Mouse (Mus musculus) forebrain, embryonic 16.5 days (tissue): Measurements from ENCODE around the gene Tppp. TPM values are rescaled to one million over a fixed set of nuclear protein-coding genes. Genes with fewer than 3 reads are reported as not detected.

Source experiments
- ATAC-seq: fragments of 200-750 bp; cut with Nextera tagmentation; 2 replicates; pipeline ENCODE4 v1.8.0; 2017; ENCODE audit warnings: mild to moderate bottlenecking, moderate library complexity
- H3K27ac ChIP-seq: fragments of 300-500 bp; sonication (generic); 2 replicates; pipeline ENCODE4 v1.5.1; 2014; ENCODE audit warnings: low read length, control low read depth
- H3K27me3 ChIP-seq: fragments of 300-500 bp; sonication (generic); replicated peaks from 2 replicates; pipeline ENCODE4 v1.6.1; 2014; ENCODE audit warnings: low read length; ENCODE audit not compliant: control insufficient read depth, insufficient read depth
- H3K36me3 ChIP-seq: fragments of 300-500 bp; sonication (generic); 2 replicates; pipeline ENCODE4 v1.6.1; 2014; ENCODE audit not compliant: control insufficient read depth, insufficient read depth
- H3K4me1 ChIP-seq: fragments of 300-500 bp; sonication (generic); replicated peaks from 2 replicates; pipeline ENCODE4 v1.6.1; 2014; ENCODE audit warnings: low read length; ENCODE audit not compliant: control insufficient read depth, insufficient read depth
- H3K4me2 ChIP-seq: fragments of 300-500 bp; sonication (generic); 2 replicates; pipeline ENCODE4 v1.6.1; 2014; ENCODE audit warnings: mild to moderate bottlenecking, low read length, control low read depth
- H3K4me3 ChIP-seq: fragments of 300-500 bp; sonication (generic); replicated peaks from 2 replicates; pipeline ENCODE4 v1.5.1; 2014; ENCODE audit warnings: mild to moderate bottlenecking, low read length, control low read depth
- H3K9ac ChIP-seq: fragments of 300-500 bp; sonication (generic); replicated peaks from 2 replicates; pipeline ENCODE4 v1.6.1; 2014; ENCODE audit warnings: low read depth, low read length, control low read depth
- H3K9me3 ChIP-seq: fragments of 300-500 bp; sonication (generic); 2 replicates; pipeline ENCODE4 v1.6.1; 2016; ENCODE audit warnings: low read length; ENCODE audit not compliant: control insufficient read depth
- WGBS: fragments of 180-500 bp; shearing (Covaris S2); extraction: QIAGEN DNeasy Blood & Tissue Kit; methylation state at CpG from one replicate; pipeline ENCODE4 v1.1.7; 2014; 5-methylcytosine and 5-hydroxymethylcytosine counted together
- polyA plus RNA-seq: library from polyadenylated mRNA; unstranded; fragments of >200 nt; fragmentation: Nextera tagmentation; extraction: Ambion mirVana; gene quantifications from 2 replicates; pipeline ENCODE4 v1.2.1, GENCODE M21; 2015

Gene Tppp
- polyA plus RNA-seq, 1 experiment from 2014 or later: 10.7 TPM

DNA sequence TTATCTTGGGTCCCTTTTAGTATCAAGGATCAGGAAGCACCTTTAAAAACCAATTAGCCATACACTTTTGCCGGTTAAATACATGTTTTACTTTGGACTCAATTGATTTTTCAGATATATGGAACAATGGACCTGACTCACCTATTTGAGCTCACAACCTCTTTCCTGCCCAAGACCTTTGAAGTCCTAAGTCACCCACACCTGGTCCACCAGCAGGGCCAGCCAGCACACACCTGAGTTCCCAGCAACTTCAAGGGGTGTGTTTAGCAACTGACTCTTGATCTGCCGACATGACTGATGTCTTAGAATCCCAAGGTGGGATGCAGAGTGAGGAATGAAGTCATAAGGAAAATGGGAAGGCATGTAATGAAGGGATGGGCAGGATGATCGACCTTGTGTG is 62.5 kb downstream of the Tppp start:
- no peaks in the 10 kb centered on the region for H3K36me3 ChIP-seq
- H3K9ac ChIP-seq: no peak overlapping the region
- H3K4me2 ChIP-seq: no peak overlapping the region
- H3K4me3 ChIP-seq: no peak overlapping the region
- no peak for ATAC-seq
- H3K4me1 ChIP-seq: no peaks in the 10 kb centered on the region
- H3K27ac ChIP-seq: no peak overlapping the region
- H3K9me3 ChIP-seq: no peaks in the 10 kb centered on the region
- H3K27me3 ChIP-seq: no peaks in the 10 kb centered on the region
- 73% methylated on average over 3 of the region's 3 CpGs for WGBS

DNA sequence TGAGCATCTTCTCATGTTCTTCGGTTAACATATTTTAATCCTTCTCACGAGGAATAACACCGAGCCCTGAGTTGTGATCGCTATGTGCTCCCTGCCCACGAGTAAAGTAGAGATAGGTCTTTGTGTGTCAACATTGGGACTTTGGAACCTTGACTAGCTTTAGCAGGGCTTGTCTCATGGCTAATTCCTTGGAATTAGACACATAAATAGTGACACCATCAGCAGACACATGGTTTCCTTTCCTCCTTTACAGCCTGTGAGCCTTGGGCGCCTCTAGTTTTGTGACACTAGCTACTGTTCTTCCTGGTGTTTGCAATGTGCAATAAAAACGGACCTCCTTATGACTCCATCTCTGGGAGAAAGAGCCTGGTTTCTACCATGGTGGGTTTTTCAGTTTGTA is 64.2 kb downstream of the Tppp start:
- Histone ChIP-seq H3K36me3 (no peaks in the 10 kb centered on the region), H3K27me3 (no peaks in the 10 kb centered on the region; the same call in 1 of the 2 replicates), H3K27ac (no peak overlapping the region), H3K9ac (no peak overlapping the region), H3K9me3 (no peaks in the 10 kb centered on the region), H3K4me2 (no peak overlapping the region), H3K4me3 (no peak overlapping the region), H3K4me1 (no peaks in the 10 kb centered on the region)
- 88% methylated on average over 7 of the region's 7 CpGs for WGBS
- ATAC-seq: no peak

Other genes with a start within 250 kb of the Tppp start
- 11.0 and 12.2 TPM in 2 replicates for gene Nkd2, start 161.8 kb upstream of the Tppp start, polyA plus RNA-seq
- gene Trip13, start 71.6 kb upstream of the Tppp start, polyA plus RNA-seq: 16.5 and 18.9 TPM in 2 replicates
- gene Brd9, start 71.6 kb upstream of the Tppp start, polyA plus RNA-seq: 102 and 104 TPM in 2 replicates
- not detected in 2 replicates for gene Zdhhc11, start 45.6 kb upstream of the Tppp start, polyA plus RNA-seq
- gene Cep72, start 52.9 kb downstream of the Tppp start, polyA plus RNA-seq: 10.3 and 10.4 TPM in 2 replicates
- 0.08 TPM in 1 of 2 replicates, not detected in the other for gene Slc9a3, start 112.0 kb downstream of the Tppp start, polyA plus RNA-seq
- 107 and 118 TPM in 2 replicates for gene Exoc3, start 199.3 kb downstream of the Tppp start, polyA plus RNA-seq